Mouse (Mus musculus) layer of hippocampus, adult 2 months (tissue): ENCODE results near the gene Gm49358. TPM values are rescaled to one million over a fixed set of nuclear protein-coding genes. Genes with fewer than 3 reads are reported as not detected.
A peak's percentile ranks its signal among the peaks of the same experiment; 100 is the strongest.

Experiments
- DNase-seq, 2 experiments: peaks; one replicate each; pipeline ENCODE4 v3.0.0; 2022; ENCODE audit warnings: low spot score in 2 of 2
- H3K27ac ChIP-seq: fragments of 200-600 bp; 2 replicates; pipeline ENCODE4 v1.8.1; 2022
- H3K4me3 ChIP-seq: fragments of 200-600 bp; 2 replicates; pipeline ENCODE4 v1.8.1; 2022; ENCODE audit warnings: mild to moderate bottlenecking
- CTCF ChIP-seq: fragments of 200-600 bp; conservative IDR thresholded peaks from 2 replicates; pipeline ENCODE4 v1.8.1; 2022; ENCODE audit warnings: antibody characterized with exemption, mild to moderate bottlenecking, moderate library complexity
- total RNA-seq, 2 experiments: library from RNA; stranded (reverse); gene quantifications; 2 replicates each; pipeline ENCODE4 v1.2.3; 2021

The Gm49358 gene
- total RNA-seq, 2 experiments from 2014 or later: 42.5 to 54.0 TPM

- no peak for TF ChIP-seq CTCF
- H3K27ac ChIP-seq: peak overlapping the region; percentile 70; the same call in 1 of the 2 replicates
Observed at GRCm38 (mm10) chr10:86796073-86796741, 32.4 kb downstream of the Gm49358 start.

GRCm38 (mm10) chr10:86807362-86807761 is 43.6 kb downstream of the Gm49358 start:
- no peak for TF ChIP-seq CTCF
- Histone ChIP-seq H3K27ac (peak overlapping the region; percentile 48; the same call in 1 of the 2 replicates), H3K4me3 (no peak overlapping the region)
- DNase-seq: no peak

More at GRCm38 (mm10) chr10:86796073-86796741, 32.4 kb downstream of the Gm49358 start:
- H3K4me3 ChIP-seq: no peak overlapping the region
- DNase-seq: no peak

GRCm38 (mm10) chr10:86808013-86808758 is 44.4 kb downstream of the Gm49358 start:
- DNase-seq: no peak
- TF ChIP-seq CTCF: no peak
- peak overlapping the region; percentile 48; the same call in 1 of the 2 replicates for H3K27ac ChIP-seq
- no peak overlapping the region for H3K4me3 ChIP-seq

- Histone ChIP-seq H3K4me3 (no peak overlapping the region), H3K27ac (peak overlapping the region; percentile 71; the same call in 1 of the 2 replicates)
- peak in 1 of 2 experiments; percentile 26 for DNase-seq
- no peak for TF ChIP-seq CTCF
Observed at GRCm38 (mm10) chr10:86810000-86810399, 46.2 kb downstream of the Gm49358 start.

GRCm38 (mm10) chr10:86810612-86811011 is 46.8 kb downstream of the Gm49358 start:
- H3K27ac ChIP-seq: peak overlapping the region; percentile 71
- no peak overlapping the region for H3K4me3 ChIP-seq
- TF ChIP-seq CTCF: no peak
- DNase-seq: no peak

- no peak for TF ChIP-seq CTCF
- no peak for DNase-seq
- Histone ChIP-seq H3K4me3 (no peak overlapping the region), H3K27ac (peak overlapping the region; percentile 0; the same call in 1 of the 2 replicates)
Observed at GRCm38 (mm10) chr10:86814292-86815131, 50.7 kb downstream of the Gm49358 start.

GRCm38 (mm10) chr10:86815133-86815532 is 51.4 kb downstream of the Gm49358 start:
- Histone ChIP-seq H3K4me3 (no peak overlapping the region), H3K27ac (no peak overlapping the region)
- DNase-seq: no peak
- TF ChIP-seq CTCF: no peak

GRCm38 (mm10) chr10:86819649-86820165 is 55.9 kb downstream of the Gm49358 start:
- peak overlapping the region; percentile 56 for H3K27ac ChIP-seq
- peak overlapping the region; percentile 11; the same call in 1 of the 2 replicates for H3K4me3 ChIP-seq
- peak in 1 of 2 experiments; percentile 36 for DNase-seq
- peak; percentile 41 for TF ChIP-seq CTCF

GRCm38 (mm10) chr10:86821014-86821413 is 57.2 kb downstream of the Gm49358 start:
- peak in 1 of 2 experiments; percentile 29 for DNase-seq
- 0 out of 2 replicates have a peak, but pooled peaks have one; percentile 17 for TF ChIP-seq CTCF
- Histone ChIP-seq H3K4me3 (no peak overlapping the region), H3K27ac (peak overlapping the region; percentile 56; the same call in 1 of the 2 replicates)

GRCm38 (mm10) chr10:86824093-86824492 is 60.3 kb downstream of the Gm49358 start:
- no peak overlapping the region for H3K4me3 ChIP-seq
- no peak for DNase-seq
- TF ChIP-seq CTCF: peak; percentile 68
- H3K27ac ChIP-seq: no peak overlapping the region

GRCm38 (mm10) chr10:86824871-86825270 is 61.1 kb downstream of the Gm49358 start:
- Histone ChIP-seq H3K4me3 (no peak overlapping the region), H3K27ac (no peak overlapping the region)
- no peak for TF ChIP-seq CTCF
- no peak for DNase-seq

GRCm38 (mm10) chr10:86825871-86826522 is 62.2 kb downstream of the Gm49358 start:
- TF ChIP-seq CTCF: no peak
- no peak for DNase-seq
- Histone ChIP-seq H3K4me3 (no peak overlapping the region), H3K27ac (no peak overlapping the region; the same call in 1 of the 2 replicates)
